Mouse (Mus musculus): ENCODE data around the gene Igfl3.

Gene Igfl3

DNA sequence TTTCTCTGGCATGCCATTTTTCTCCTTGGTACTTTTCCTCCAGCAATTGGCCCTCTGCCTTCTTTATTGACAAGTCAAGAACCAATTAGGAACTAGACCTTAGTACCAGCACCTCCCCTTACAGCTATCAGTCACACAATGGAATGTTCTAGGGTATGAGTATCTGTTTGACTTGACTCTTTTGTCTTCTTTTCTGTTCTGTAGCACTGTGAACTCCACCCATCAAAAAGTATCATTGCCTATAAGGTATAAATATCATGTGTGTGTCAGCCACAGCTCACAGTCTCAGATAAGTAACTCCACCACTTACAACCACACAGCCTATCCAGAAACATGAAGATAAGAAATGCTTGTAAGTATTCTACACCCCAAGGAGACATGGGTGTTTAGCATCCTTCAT is at the start of gene Igfl3:
Gene Igfl3, plus strand, starts transcription at position 301 of the 400 bp plus-strand sequence.
- no peak for DNase-seq (ENCODE audit: low spot score in 2 of 2)

- peak in 1 of 2 experiments; percentile 29 for DNase-seq (ENCODE audit: low spot score in 2 of 2)
These were observed 34.6 kb downstream of the Igfl3 start for GRCm38 (mm10) chr7:18210938-18211337.

DNA sequence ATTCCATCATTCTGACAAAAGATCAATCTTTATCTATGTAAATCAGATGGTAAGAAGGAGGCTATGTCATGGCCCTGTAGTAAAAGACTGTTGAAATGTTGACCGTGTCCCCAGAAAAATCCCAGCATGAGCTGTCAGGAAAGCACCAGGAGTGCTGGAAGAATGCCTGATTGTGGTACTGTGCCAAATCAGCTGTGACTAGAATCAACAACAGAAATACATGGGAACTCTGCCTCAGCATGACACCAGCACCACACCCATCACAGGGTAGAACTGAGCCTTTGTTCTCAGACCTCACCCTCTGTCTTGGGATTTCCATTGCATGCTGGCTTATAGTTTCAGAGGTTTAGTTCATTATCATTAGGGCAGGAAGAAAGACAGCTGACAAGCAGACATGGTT is 38.4 kb downstream of the Igfl3 start:
- no peak for DNase-seq (ENCODE audit: low spot score in 2 of 2)
